Mouse (Mus musculus) lung, postnatal 14 days (tissue): ENCODE results near the gene Guca1b.
"Not testable (repeated sequence)": the region's sequence is repeated elsewhere in the genome, so short reads cannot be mapped to it uniquely, and the experiment has no call there.

Experiments used
- DNase-seq: peaks from one replicate; pipeline ENCODE4 v3.0.0; 2021

Gene Guca1b

DNA sequence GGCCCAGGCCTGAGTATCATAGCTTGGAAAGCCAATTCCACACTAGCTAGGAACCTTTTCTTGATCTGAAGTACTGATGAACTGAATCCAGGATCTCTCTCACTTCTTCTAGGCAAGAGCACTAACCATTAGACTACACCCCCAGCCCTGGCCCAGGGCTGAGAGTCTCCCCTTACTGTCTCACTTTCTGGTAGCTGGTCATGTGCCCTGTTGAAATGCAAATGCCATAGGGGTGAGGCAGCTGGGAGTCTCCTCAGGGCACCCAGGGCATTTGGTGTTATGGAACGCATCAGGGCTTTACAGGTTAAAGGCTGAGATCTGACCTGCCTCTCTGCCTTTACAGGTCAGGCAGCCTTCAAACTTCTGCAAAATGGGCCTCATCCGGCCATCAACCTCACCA, 35.0 kb downstream of the Guca1b start:
- DNase-seq, result no peak

DNA sequence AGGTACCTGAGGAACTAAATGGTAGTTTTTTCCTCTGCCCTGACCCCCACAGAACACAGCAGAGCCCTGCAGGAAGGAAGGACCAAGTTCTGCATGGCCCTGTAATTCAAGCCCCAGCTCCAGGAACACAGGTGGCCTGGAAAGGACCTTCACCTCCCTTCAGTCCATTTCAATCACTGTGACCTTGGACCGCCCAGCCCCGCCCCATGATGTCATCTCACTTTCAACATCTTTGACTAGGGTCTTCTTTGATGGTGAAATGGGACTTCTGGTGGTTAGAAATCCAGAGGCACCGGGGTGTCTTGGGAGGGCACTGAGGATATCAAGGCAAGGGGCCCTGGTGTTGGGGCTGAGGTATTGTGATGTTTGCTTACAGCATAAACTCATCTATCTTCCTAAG, 36.4 kb downstream of the Guca1b start:
- DNase-seq, result no peak

GRCm38 (mm10) chr17:47422616-47423015, 37.4 kb downstream of the Guca1b start:
- DNase-seq, result not testable (repeated sequence)

GRCm38 (mm10) chr17:47424186-47424585, 39.0 kb downstream of the Guca1b start:
- DNase-seq, result no peak

DNA sequence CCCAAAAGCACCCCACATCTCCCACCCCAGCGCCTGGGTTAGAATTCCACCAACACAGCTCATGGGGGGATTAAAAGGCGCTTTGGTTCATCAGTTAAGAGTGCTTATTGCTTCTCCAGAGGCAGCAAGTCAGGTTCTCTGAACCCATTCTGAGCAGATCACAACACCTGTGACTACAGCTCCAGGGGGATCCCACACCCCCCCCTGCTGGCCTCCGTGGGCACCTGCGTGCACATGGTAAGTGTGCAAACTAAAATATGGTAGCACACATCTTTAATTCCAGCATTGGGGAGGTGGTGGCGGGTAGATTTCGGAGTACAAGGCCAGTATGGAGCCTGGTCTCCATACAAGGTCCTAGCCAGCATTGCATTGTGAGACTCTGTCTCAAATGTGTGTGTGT, 42.1 kb downstream of the Guca1b start:
- no peak for DNase-seq

DNA sequence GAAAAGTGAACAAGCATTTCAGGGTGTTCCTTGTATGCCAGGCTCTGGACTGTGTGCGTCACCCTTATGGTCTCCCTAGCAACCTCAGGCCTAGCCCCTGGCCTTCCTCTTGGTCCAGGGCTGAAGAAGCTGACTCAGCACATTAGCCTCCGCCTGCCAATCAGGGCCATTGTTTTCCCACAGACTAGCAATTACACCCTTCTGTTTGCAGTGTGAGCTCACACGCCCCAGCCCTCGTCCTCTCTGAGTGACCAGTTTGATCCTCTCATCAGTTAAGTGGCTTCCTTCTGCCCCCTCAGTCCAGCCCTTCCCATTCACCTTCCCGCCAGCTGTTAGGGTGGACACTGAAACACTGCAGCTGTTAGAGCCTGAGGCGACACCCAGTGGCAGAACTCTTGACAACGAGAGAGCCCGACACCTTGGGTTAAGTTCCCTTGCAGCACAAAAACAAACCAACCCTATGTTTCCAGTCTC, 43.7 kb downstream of the Guca1b start:
- peak; percentile 60 for DNase-seq

GRCm38 (mm10) chr17:47430815-47431214, 45.6 kb downstream of the Guca1b start:
- DNase-seq, result no peak

DNA sequence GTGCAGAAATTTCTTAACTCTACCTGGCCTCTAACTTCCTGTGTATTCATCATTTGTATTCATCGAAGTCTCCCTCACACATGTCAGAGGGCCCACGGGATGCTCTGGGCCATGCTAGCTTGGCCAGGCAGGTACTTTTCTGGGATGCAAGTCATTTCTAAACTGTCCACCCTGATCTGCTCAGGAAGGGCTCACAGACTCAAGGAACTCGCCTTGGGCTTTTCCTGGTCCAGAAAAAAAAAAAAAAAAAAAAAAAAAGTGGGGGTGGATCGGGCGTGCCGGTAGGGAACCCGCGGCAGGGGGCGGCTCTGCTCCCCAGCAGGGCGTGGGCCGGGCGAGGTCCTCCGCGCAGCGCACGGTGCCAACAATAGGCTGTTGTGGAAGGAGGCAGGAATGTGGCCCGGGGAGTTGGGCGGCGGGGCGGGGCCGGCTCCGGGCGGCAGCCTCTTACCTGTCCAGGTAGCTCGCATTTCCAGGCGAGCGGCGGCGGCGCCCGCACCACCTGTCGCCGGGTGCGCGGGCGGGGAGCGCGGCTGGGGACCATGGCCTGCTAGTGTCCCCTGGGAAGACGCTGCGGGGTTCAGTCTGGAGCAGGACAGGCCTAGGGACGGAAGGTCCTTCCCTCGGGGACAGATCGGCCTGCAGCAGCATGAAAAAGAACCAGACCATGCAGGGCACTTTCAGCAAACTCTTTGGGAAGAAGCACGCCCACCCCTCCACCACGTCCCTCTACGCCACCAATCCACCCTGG, 51.1 kb downstream of the Guca1b start, which contains the start of gene AI661453:
AI661453 (plus strand) TSS at position 460 of the 751 bp plus-strand sequence.
- peak; percentile 79 for DNase-seq

GRCm38 (mm10) chr17:47436907-47437547, 51.8 kb downstream of the Guca1b start, which contains the start of gene 1700001C19Rik:
1700001C19Rik (minus strand) TSS chr17:47437376.
- DNase-seq, result peak; percentile 27

DNA sequence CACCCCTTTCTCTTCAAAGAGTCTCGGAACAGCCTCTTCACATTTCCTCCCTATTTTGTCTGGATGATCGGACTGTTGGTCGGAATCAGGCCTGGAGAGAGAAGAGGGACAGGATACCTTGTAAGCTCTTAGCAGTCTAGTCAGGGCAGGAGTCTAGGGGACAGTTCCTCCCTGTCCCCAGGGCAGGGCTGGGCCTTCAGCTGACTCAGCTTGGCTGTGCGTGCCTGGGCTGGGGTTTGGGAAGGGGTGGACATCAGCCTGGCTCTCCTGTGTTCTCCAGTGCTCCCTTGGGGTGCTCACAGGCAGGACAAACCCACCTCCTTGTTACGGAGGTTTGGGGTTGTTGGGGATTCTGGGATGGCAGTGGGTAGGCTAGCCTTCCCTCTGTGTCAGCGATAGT, 53.4 kb downstream of the Guca1b start:
- no peak for DNase-seq

DNA sequence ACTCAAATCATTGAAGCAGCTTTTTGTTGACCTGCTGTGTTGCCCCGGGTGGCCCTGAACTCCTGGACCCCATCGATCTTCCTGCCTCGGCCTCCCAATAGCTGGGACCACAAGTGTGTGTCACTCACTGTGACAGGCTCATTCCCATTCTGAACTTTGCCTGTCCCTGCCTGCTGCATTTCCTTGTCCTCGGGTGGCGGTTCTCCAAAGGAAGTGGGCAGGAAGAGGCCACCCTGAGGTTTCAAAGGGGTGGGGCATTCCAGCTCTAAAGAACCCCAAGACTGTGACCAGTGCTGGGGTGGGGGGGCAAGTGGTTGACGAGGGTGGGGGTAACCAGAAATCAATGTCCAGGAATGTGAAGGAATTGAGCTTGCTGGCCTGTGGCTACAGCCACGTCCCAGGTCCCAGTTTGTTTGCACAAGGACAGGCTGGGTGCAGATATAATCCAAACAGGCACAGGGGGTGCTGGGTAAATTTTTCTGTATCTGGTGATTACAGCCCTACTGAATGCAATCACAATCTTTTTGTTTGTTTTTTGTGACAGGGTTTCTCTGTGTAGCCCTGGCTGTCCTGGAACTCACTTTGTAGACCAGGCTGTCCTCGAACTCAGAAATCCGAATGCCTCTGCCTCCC, 54.3 kb downstream of the Guca1b start:
- peak; percentile 40 for DNase-seq

DNA sequence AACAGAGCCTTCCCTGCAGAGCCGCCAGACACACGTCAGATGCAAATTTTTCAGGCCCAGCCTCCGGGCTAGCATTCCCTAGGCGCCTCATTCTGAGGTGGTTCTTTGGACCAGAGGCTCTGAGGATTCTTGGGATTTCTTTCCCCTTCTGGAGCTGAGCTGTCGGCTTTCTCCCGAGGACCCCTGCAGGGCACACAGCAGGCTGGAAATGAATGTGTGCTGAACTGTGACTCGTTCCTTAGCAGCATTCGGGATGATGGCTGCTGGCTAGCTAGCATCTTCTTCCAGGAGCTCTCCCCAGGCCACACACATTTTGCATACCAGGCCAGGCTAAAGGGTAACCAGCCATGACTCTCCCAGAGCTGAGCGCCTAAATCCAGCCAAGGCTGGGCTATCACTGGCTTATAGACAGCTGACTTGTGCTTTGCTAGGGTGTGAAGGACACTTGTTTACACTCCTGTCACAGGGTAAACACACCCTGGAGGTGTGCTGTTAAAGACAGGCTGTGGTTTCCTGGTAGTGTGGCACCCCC, 55.2 kb downstream of the Guca1b start:
- DNase-seq, result no peak

DNA sequence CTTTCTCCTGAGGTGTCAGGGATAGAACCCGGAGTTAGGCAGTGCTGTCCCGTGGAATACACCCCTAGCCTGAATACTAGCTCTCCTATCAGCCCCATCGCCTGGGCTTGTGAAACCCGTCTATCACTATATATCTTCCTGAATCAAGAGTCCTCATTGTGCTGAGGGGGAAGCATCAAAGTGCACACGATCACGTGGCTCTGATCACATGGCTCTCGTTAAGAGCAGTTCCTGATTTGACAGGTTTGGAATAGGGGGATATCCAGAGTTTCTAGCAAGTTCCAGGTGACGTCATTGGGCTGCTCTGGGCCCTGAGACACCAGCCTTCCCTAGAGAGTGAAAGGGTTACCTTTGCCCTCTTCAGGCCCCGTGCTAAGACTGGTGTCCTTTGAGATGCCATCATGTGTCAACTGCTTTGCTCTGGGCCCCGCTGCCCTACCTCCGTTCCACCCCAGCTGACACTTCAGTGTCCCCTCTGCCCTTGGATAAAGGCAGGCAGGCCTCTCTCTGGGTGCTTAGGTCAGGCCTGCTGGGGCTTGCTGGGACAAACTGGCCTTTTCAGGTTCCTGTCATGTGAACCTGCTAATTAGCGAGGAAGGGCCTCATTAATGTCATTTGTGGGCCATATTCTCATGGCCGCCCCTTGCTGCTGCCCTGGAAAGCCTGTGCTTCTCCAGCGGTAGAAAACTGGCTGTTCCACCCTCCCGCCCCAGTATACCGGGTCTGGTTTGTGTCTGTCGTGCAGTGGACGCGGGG, 56.3 kb downstream of the Guca1b start:
- DNase-seq, result no peak

DNA sequence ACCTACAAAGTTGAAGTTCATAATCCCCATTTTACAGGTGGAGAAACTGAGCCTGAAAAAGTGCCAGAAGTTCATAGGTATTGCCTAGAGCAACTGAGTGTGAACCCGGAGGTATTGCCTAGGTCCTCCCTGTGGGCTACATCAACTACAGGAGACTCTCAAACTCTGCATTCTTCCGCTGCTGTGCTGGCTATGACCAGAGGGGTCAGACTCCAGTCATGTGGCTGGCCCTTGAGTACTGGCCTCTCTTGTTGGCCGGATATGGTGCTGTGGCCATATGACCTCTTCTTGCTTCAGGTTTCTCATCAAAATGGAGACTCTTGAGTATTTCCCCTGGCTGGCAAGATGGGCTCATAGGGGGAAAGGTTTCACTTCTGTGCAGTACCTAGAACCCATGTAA, 57.1 kb downstream of the Guca1b start:
- DNase-seq, result no peak
